16 mouse cellular contexts compared by ENCODE assay signal in genomic region chr1:44803594-44804372, GRCm38 (mm10).
A peak's percentile ranks its signal among the peaks of the same experiment; 100 is the strongest.
DNase-seq lines count a peak whose midpoint lies in the region; ATAC-seq lines count a peak whose summit lies in the region.
"Had no signal": no experiment of that assay in that cellular context is flagged by ENCODE, and none has a peak within 500 bp of the region (broad histone marks: within the 10 kb centered on the region; RNA-seq: fewer than 3 reads in every experiment).

No protein-coding gene starts in this region.

- no peak overlapping the region for H3K9ac ChIP-seq in kidney, embryonic 14.5 days (ENCODE audit: low read depth, low read length)
- no peak overlapping the region for H3K9ac ChIP-seq in hindbrain, embryonic 12.5 days
- H3K9ac ChIP-seq: forebrain, postnatal 0 days; hindbrain, embryonic 13.5 days had no signal

- WGBS in kidney, embryonic 14.5 days, result 73% methylated on average over 4 of the region's 4 CpGs
- 76% methylated on average over 4 of the region's 4 CpGs for WGBS in hindbrain, embryonic 12.5 days

- no peaks in the 10 kb centered on the region for H3K27me3 ChIP-seq in kidney, embryonic 14.5 days (ENCODE audit: control insufficient read depth, insufficient read depth, low read length)
- no peaks in the 10 kb centered on the region for H3K27me3 ChIP-seq in hindbrain, embryonic 12.5 days
- H3K27me3 ChIP-seq: hindbrain, embryonic 13.5 days had no signal

- no peak overlapping the region for H3K27ac ChIP-seq in kidney, embryonic 14.5 days (ENCODE audit: low read depth, low read length)
- no peak overlapping the region for H3K27ac ChIP-seq in hindbrain, embryonic 12.5 days
- H3K27ac ChIP-seq: hindbrain, embryonic 13.5 days; left cerebral cortex, adult 2 months had no signal

- H3K9me3 ChIP-seq in kidney, embryonic 14.5 days (ENCODE audit: control insufficient read depth, low read length), result no peaks in the 10 kb centered on the region
- H3K9me3 ChIP-seq in hindbrain, embryonic 12.5 days (replicated peaks), result no peaks in the 10 kb centered on the region
- H3K9me3 ChIP-seq: hindbrain, embryonic 13.5 days had no signal

- H3K4me1 ChIP-seq in kidney, embryonic 14.5 days (ENCODE audit: control insufficient read depth, insufficient read depth, low read length), result no peaks in the 10 kb centered on the region
- no peaks in the 10 kb centered on the region for H3K4me1 ChIP-seq in hindbrain, embryonic 12.5 days
- H3K4me1 ChIP-seq: hindbrain, embryonic 13.5 days had no signal

- no peak for ATAC-seq in kidney, embryonic 14.5 days (ENCODE audit: low FRiP score, low TSS enrichment)
- ATAC-seq in hindbrain, embryonic 12.5 days (ENCODE audit: low FRiP score), result no peak
- ATAC-seq in erythroblast, adult 5-6 weeks (replicated peaks; ENCODE audit: low FRiP score, poor library complexity, severe bottlenecking), result no peak
- ATAC-seq: forebrain, postnatal 0 days; intestine, embryonic 16.5 days had no signal

- no peak overlapping the region for H3K4me2 ChIP-seq in kidney, embryonic 14.5 days (replicated peaks; ENCODE audit: low read depth, low read length)
- no peak overlapping the region for H3K4me2 ChIP-seq in hindbrain, embryonic 12.5 days (replicated peaks)
- H3K4me2 ChIP-seq: hindbrain, embryonic 13.5 days had no signal

- peak; percentile 3 for DNase-seq in adrenal gland, postnatal 10 days
- DNase-seq in adrenal gland, postnatal 4 days (ENCODE audit: low spot score in 2 of 2), result no peak
- peak; percentile 2 to 18 for DNase-seq in kidney, postnatal 36 days
- peak; percentile 4 for DNase-seq in brain, adult 2 months (ENCODE audit: low read depth, low spot score)
- DNase-seq in lung, postnatal 14 days, result peak; percentile 29
- DNase-seq: cerebellum, adult 9-11 months; forebrain, postnatal 0 days; liver; thymus, adult 2 months had no signal

- no peaks in the 10 kb centered on the region for H3K36me3 ChIP-seq in kidney, embryonic 14.5 days (ENCODE audit: control insufficient read depth, insufficient read depth, low read length)
- H3K36me3 ChIP-seq in hindbrain, embryonic 12.5 days, result no peaks in the 10 kb centered on the region
- H3K36me3 ChIP-seq: hindbrain, embryonic 13.5 days had no signal

- H3K4me3 ChIP-seq in kidney, embryonic 14.5 days (ENCODE audit: low read length), result no peak overlapping the region
- H3K4me3 ChIP-seq in hindbrain, embryonic 12.5 days, result no peak overlapping the region
- H3K4me3 ChIP-seq: erythroblast, embryonic 14.5 days; hindbrain, embryonic 13.5 days; left cerebral cortex, adult 2 months had no signal

Comparison
In these comparisons a context has a peak if more than half of its experiments do, and no peak if none do; other contexts are left out.
1. DNase-seq: peak in adrenal gland, postnatal 10 days (single experiment), kidney, postnatal 36 days (2 of 2), brain, adult 2 months (single experiment) and lung, postnatal 14 days (single experiment); none in adrenal gland, postnatal 4 days (0 of 2).